Mouse (Mus musculus) heart, embryonic 16.5 days (tissue): ENCODE measurements around the gene Capn12. TPM values are rescaled to one million over a fixed set of nuclear protein-coding genes. Genes with fewer than 3 reads are reported as not detected.

Experiments used
- ATAC-seq: fragments of 200-750 bp; cut with Nextera tagmentation; replicated peaks from 2 replicates; pipeline ENCODE4 v1.8.0; 2017; ENCODE audit warnings: moderate number of reproducible peaks; ENCODE audit not compliant: insufficient read depth, low FRiP score; ENCODE audit errors: extremely low read depth
- H3K27ac ChIP-seq: fragments of 300-500 bp; sonication (generic); 2 replicates; pipeline ENCODE4 v1.5.1; 2014; ENCODE audit warnings: mild to moderate bottlenecking, low read length, control low read depth, moderate library complexity
- H3K27me3 ChIP-seq: fragments of 300-500 bp; sonication (generic); 2 replicates; pipeline ENCODE4 v1.6.1; 2014; ENCODE audit warnings: low read length, mixed read lengths; ENCODE audit not compliant: control insufficient read depth, insufficient read depth
- H3K36me3 ChIP-seq: fragments of 300-500 bp; sonication (generic); 2 replicates; pipeline ENCODE4 v1.6.1; 2014; ENCODE audit not compliant: control insufficient read depth, insufficient read depth
- H3K4me1 ChIP-seq: fragments of 300-500 bp; sonication (generic); 2 replicates; pipeline ENCODE4 v1.6.1; 2014; ENCODE audit warnings: low read length, mixed read lengths; ENCODE audit not compliant: control insufficient read depth, insufficient read depth
- H3K4me2 ChIP-seq: fragments of 300-500 bp; sonication (generic); 2 replicates; pipeline ENCODE4 v1.6.1; 2014; ENCODE audit warnings: low read depth, mild to moderate bottlenecking, control low read depth, low read length
- H3K4me3 ChIP-seq: fragments of 300-500 bp; sonication (generic); 2 replicates; pipeline ENCODE4 v1.5.1; 2014; ENCODE audit warnings: mild to moderate bottlenecking, control low read depth, low read length
- H3K9ac ChIP-seq: fragments of 300-500 bp; sonication (generic); 2 replicates; pipeline ENCODE4 v1.6.1; 2014; ENCODE audit warnings: low read length, control low read depth
- H3K9me3 ChIP-seq: fragments of 300-500 bp; sonication (generic); replicated peaks from 2 replicates; pipeline ENCODE4 v1.6.1; 2016; ENCODE audit warnings: low read length; ENCODE audit not compliant: control insufficient read depth
- WGBS: fragments of 180-500 bp; shearing (Covaris S2); extraction: QIAGEN DNeasy Blood & Tissue Kit; methylation state at CpG from one replicate; pipeline ENCODE4 v1.1.7; 2014; 5-methylcytosine and 5-hydroxymethylcytosine counted together
- polyA plus RNA-seq: library from polyadenylated mRNA; unstranded; fragments of >200 nt; fragmentation: Nextera tagmentation; extraction: Ambion mirVana; gene quantifications from 2 replicates; pipeline ENCODE4 v1.2.1, GENCODE M21; 2015

Capn12 gene
- polyA plus RNA-seq = 0.41 and 0.42 TPM in 2 replicates

GRCm38 (mm10) chr7:28881199-28881598 lies at the start of gene Capn12:
Gene Capn12, plus strand, starts transcription at chr7:28881422.
- Histone ChIP-seq H3K9ac (no peak within 1 kb of the TSS), H3K4me2 (no peak within 1 kb of the TSS), H3K27me3 (0 out of 2 replicates have a peak, but pooled peaks cover 2% of the 10 kb centered on the region), H3K27ac (no peak within 1 kb of the TSS), H3K4me1 (no peaks in the 10 kb centered on the region), H3K4me3 (no peak within 1 kb of the TSS), H3K36me3 (no peaks in the 10 kb centered on the region), H3K9me3 (no peaks in the 10 kb centered on the region)
- no peak for ATAC-seq
- WGBS = 53% methylated on average over 13 of the region's 13 CpGs

- no peaks in the 10 kb centered on the region for H3K9me3 ChIP-seq
- H3K27me3 ChIP-seq = no peaks in the 10 kb centered on the region
- H3K36me3 ChIP-seq = peaks cover 17% of the 10 kb centered on the region
- no peak overlapping the region for H3K4me2 ChIP-seq
- whole genome bisulfite sequencing = 60% methylated on average over 6 of the region's 6 CpGs
- peaks cover 8% of the 10 kb centered on the region; the same call in 1 of the 2 replicates for H3K4me1 ChIP-seq
- H3K27ac ChIP-seq = no peak overlapping the region
- ATAC-seq = no peak
- no peak overlapping the region for H3K4me3 ChIP-seq
- H3K9ac ChIP-seq = no peak overlapping the region
Observed at GRCm38 (mm10) chr7:28832137-28832536, 49.1 kb upstream of the Capn12 start.

DNA sequence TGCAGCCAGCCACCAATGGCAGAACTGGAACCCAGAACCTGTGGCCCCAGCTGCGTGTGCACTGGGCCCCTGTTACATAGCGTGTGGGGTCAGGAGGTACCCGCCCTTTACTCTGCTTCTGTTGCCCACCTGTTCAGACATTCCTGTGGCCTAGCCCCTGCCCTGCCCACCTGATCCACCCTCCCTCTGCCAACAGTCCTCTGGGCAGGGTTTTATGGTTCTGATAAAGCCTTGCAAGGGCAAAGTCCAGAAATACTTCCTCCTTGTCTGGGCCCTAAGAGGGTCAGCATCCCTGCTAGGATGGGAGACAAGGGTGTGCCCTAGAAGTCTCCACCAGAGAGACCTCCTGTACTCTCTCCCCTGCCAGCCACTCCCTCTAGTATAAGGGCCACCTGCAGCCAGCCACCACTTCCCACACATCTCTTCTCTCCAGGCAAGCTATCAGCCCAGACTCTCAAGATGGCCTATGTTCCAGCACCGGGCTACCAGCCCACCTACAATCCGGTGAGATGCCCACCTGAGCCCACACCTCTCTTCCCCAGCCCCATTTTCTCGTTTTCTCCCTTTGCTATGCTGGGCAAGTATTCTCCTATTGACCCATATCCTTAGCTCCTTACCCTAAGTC lies 47.4 kb upstream of the Capn12 start, which contains the start of gene Lgals4:
Lgals4 (plus strand) TSS at position 132 of the 625 bp plus-strand sequence.
- WGBS = 81% methylated on average over 6 of the region's 6 CpGs
- Histone ChIP-seq H3K27me3 (no peaks in the 10 kb centered on the region), H3K27ac (no peak within 1 kb of the TSS), H3K9me3 (no peaks in the 10 kb centered on the region), H3K4me1 (peaks cover 8% of the 10 kb centered on the region; the same call in 1 of the 2 replicates), H3K4me3 (no peak within 1 kb of the TSS), H3K9ac (no peak within 1 kb of the TSS), H3K36me3 (peaks cover 17% of the 10 kb centered on the region), H3K4me2 (no peak within 1 kb of the TSS)
- no peak for ATAC-seq

DNA sequence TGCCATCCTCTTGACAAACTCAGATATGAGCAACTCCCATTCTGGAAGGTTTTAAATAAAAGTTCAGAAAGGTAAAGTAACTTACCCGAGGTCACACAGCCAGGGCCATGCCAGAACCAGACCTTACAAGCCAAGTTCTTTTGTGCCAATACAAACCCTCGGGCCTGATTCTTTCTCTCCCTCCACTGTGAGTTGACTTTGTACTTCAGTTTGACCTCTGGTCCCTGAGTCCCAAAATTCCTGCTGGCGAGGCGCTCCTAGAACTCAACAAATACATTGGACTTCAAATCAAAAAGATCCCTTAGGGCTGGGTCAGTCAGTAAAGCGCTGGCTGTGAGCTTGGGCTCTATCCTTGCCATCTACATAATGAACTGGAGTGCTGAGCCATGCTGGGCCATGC lies 44.3 kb upstream of the Capn12 start:
- ATAC-seq = no peak
- WGBS = 78% methylated on average over 5 of the region's 5 CpGs
- Histone ChIP-seq H3K9me3 (no peaks in the 10 kb centered on the region), H3K4me2 (no peak overlapping the region), H3K27ac (no peak overlapping the region), H3K4me3 (no peak overlapping the region), H3K27me3 (no peaks in the 10 kb centered on the region), H3K9ac (no peak overlapping the region), H3K36me3 (no peaks in the 10 kb centered on the region), H3K4me1 (no peaks in the 10 kb centered on the region)

- no peaks in the 10 kb centered on the region for H3K4me1 ChIP-seq
- ATAC-seq = no peak
- WGBS = 72% methylated on average over 9 of the region's 9 CpGs
Observed at GRCm38 (mm10) chr7:28838331-28838730, 42.9 kb upstream of the Capn12 start.

GRCm38 (mm10) chr7:28847273-28847672 lies 33.9 kb upstream of the Capn12 start:
- WGBS = 62% methylated on average over 1 of the region's 1 CpGs
- H3K9me3 ChIP-seq = 0 out of 2 replicates have a peak, but pooled peaks cover 2% of the 10 kb centered on the region
- no peak overlapping the region for H3K4me2 ChIP-seq
- no peaks in the 10 kb centered on the region for H3K4me1 ChIP-seq
- H3K9ac ChIP-seq = no peak overlapping the region
- H3K27me3 ChIP-seq = no peaks in the 10 kb centered on the region
- no peaks in the 10 kb centered on the region for H3K36me3 ChIP-seq
- no peak overlapping the region for H3K27ac ChIP-seq
- ATAC-seq = no peak
- no peak overlapping the region for H3K4me3 ChIP-seq

More at GRCm38 (mm10) chr7:28838331-28838730, 42.9 kb upstream of the Capn12 start:
- no peaks in the 10 kb centered on the region for H3K36me3 ChIP-seq
- H3K4me3 ChIP-seq = no peak overlapping the region
- H3K4me2 ChIP-seq = no peak overlapping the region
- H3K9ac ChIP-seq = no peak overlapping the region
- H3K27ac ChIP-seq = no peak overlapping the region
- H3K9me3 ChIP-seq = no peaks in the 10 kb centered on the region
- H3K27me3 ChIP-seq = no peaks in the 10 kb centered on the region

- no peaks in the 10 kb centered on the region for H3K9me3 ChIP-seq
- no peak overlapping the region for H3K27ac ChIP-seq
- H3K4me1 ChIP-seq = no peaks in the 10 kb centered on the region
- no peaks in the 10 kb centered on the region for H3K36me3 ChIP-seq
- ATAC-seq = 0 out of 2 replicates have a peak, but pooled peaks have one; percentile 37
- H3K9ac ChIP-seq = no peak overlapping the region
- no peaks in the 10 kb centered on the region for H3K27me3 ChIP-seq
- WGBS = 75% methylated on average over 1 of the region's 1 CpGs
- H3K4me2 ChIP-seq = no peak overlapping the region
- H3K4me3 ChIP-seq = no peak overlapping the region
Observed at GRCm38 (mm10) chr7:28849700-28850236, 31.5 kb upstream of the Capn12 start.

GRCm38 (mm10) chr7:28850642-28851041 lies 30.6 kb upstream of the Capn12 start:
- H3K4me3 ChIP-seq = no peak overlapping the region
- H3K27ac ChIP-seq = no peak overlapping the region
- no peaks in the 10 kb centered on the region for H3K27me3 ChIP-seq
- WGBS = 72% methylated on average over 4 of the region's 4 CpGs
- H3K4me1 ChIP-seq = no peaks in the 10 kb centered on the region
- no peak overlapping the region for H3K9ac ChIP-seq
- no peaks in the 10 kb centered on the region for H3K36me3 ChIP-seq
- H3K9me3 ChIP-seq = no peaks in the 10 kb centered on the region
- no peak overlapping the region for H3K4me2 ChIP-seq
- no peak for ATAC-seq

DNA sequence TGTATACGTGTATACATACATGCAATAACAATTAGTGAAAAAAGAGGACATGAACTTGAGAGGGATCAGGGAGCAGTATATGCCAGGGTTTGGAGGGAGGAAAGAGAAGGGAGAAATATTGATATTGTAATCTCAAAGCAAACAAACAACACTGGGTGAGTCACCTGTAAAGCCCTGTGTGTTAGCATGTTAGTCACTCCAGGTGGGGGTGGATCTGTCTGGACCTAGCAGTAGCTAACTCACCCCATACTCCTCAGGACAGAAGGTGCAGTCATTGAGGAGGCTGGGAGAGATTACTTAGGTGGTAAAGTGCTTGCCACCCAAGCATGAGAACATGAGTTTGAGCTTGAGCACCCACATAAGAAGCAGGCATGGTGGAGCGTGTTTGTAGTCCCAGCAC lies 21.3 kb upstream of the Capn12 start:
- no peak overlapping the region for H3K4me3 ChIP-seq
- H3K9me3 ChIP-seq = peaks cover 4% of the 10 kb centered on the region
- no peak overlapping the region for H3K9ac ChIP-seq
- no peaks in the 10 kb centered on the region for H3K36me3 ChIP-seq
- H3K4me2 ChIP-seq = no peak overlapping the region
- H3K27me3 ChIP-seq = no peaks in the 10 kb centered on the region
- 82% methylated on average over 2 of the region's 2 CpGs for WGBS
- H3K27ac ChIP-seq = no peak overlapping the region
- no peaks in the 10 kb centered on the region; the same call in none of the 2 replicates for H3K4me1 ChIP-seq
- ATAC-seq = no peak
